Mouse (Mus musculus): ENCODE measurements around the gene Gm17019.
"Not testable (repeated sequence)": the region's sequence is repeated elsewhere in the genome, so short reads cannot be mapped to it uniquely, and the experiment has no call there.

GRCm38 (mm10) chr5:15005584-15005983, 27.2 kb downstream of the Gm17019 start:
- not testable (repeated sequence) for TF ChIP-seq POLR2A (IDR thresholded peaks at IDR 0.05; ENCODE audit: borderline replicate concordance, extremely low read depth, insufficient read depth, insufficient read length, poor library complexity, severe bottlenecking); CTCF (IDR thresholded peaks at IDR 0.05; ENCODE audit: borderline replicate concordance, extremely low read depth, insufficient read depth, insufficient read length)
